Mouse (Mus musculus): ENCODE data around the gene Cfap73. TPM values are rescaled to one million over a fixed set of nuclear protein-coding genes. Genes with fewer than 3 reads are reported as not detected.

Gene Cfap73
- polyA plus RNA-seq (2014; fragmentation: Nextera tagmentation; extraction: Ambion mirVana): 0.54 and 0.82 TPM in 2 replicates

GRCm38 (mm10) chr5:120634131-120634530 lies at the start of gene Cfap73:
Gene Cfap73, minus strand, starts transcription at chr5:120634235.
- H3K36me3 ChIP-seq (ENCODE audit: control insufficient read depth, insufficient read depth, low read length): no peaks in the 10 kb centered on the region
- no peak within 1 kb of the TSS for H3K27ac ChIP-seq (ENCODE audit: low read depth, low read length)
- 56% methylated on average over 9 of the region's 9 CpGs for WGBS
- H3K9ac ChIP-seq (ENCODE audit: low read depth, low read length): no peak within 1 kb of the TSS
- no peak within 1 kb of the TSS for H3K4me3 ChIP-seq (ENCODE audit: low read depth, low read length)
- no peaks in the 10 kb centered on the region for H3K9me3 ChIP-seq (ENCODE audit: control insufficient read depth, low read length)
- no peak within 1 kb of the TSS for H3K4me2 ChIP-seq (replicated peaks; ENCODE audit: low read depth, low read length)
- peaks cover 3% of the 10 kb centered on the region; the same call in 1 of the 2 replicates for H3K27me3 ChIP-seq (ENCODE audit: control insufficient read depth, insufficient read depth, low read length)
- ATAC-seq (ENCODE audit: low FRiP score) (no peak), DNase-seq (ENCODE audit: low spot score) (no peak)
- no peaks in the 10 kb centered on the region for H3K4me1 ChIP-seq (replicated peaks; ENCODE audit: control insufficient read depth, insufficient read depth, low read length)

- 8% methylated on average over 24 of the region's 24 CpGs for WGBS
- DNase-seq (ENCODE audit: low spot score): no peak
- Histone ChIP-seq H3K27ac (ENCODE audit: low read depth, low read length) (no peak overlapping the region), H3K4me2 (replicated peaks; ENCODE audit: low read depth, low read length) (no peak overlapping the region), H3K27me3 (ENCODE audit: control insufficient read depth, insufficient read depth, low read length) (peaks cover 29% of the 10 kb centered on the region), H3K9me3 (ENCODE audit: control insufficient read depth, low read length) (no peaks in the 10 kb centered on the region), H3K4me3 (ENCODE audit: low read depth, low read length) (no peak overlapping the region), H3K9ac (ENCODE audit: low read depth, low read length) (no peak overlapping the region), H3K36me3 (ENCODE audit: control insufficient read depth, insufficient read depth, low read length) (no peaks in the 10 kb centered on the region), H3K4me1 (replicated peaks; ENCODE audit: control insufficient read depth, insufficient read depth, low read length) (no peaks in the 10 kb centered on the region; the same call in 1 of the 2 replicates)
- ATAC-seq (ENCODE audit: low FRiP score): no peak
Observed at GRCm38 (mm10) chr5:120682982-120683771, 49.1 kb upstream of the Cfap73 start.

DNA sequence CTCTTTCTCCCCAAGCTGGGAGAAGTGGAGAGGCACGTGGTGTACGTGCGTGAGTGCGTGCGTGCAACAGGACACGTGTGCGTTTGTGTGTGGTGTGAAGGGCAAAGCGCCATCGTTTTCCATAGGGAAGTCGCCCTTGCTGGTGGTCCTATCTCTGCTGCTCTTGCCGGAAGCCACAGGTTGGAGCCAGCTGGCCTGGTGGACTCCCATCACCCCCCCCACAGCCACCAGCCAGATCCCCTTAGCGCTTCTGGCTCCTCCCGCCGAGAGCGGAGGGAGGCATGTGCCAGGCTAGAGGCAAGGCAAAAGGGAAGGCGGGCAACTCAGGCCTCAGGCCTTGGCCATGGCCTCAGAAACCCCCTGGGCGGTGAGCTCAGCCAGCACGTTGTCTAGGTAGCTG lies 46.9 kb upstream of the Cfap73 start:
- no peak overlapping the region for H3K27ac ChIP-seq (ENCODE audit: low read depth, low read length)
- no peaks in the 10 kb centered on the region for H3K36me3 ChIP-seq (ENCODE audit: control insufficient read depth, insufficient read depth, low read length)
- no peak for ATAC-seq (ENCODE audit: low FRiP score)
- no peak overlapping the region for H3K9ac ChIP-seq (ENCODE audit: low read depth, low read length)
- H3K27me3 ChIP-seq (ENCODE audit: control insufficient read depth, insufficient read depth, low read length): peaks cover 26% of the 10 kb centered on the region
- H3K4me1 ChIP-seq (replicated peaks; ENCODE audit: control insufficient read depth, insufficient read depth, low read length): no peaks in the 10 kb centered on the region; the same call in 1 of the 2 replicates
- WGBS: 86% methylated on average over 18 of the region's 18 CpGs
- DNase-seq (ENCODE audit: low spot score): no peak
- no peak overlapping the region for H3K4me2 ChIP-seq (replicated peaks; ENCODE audit: low read depth, low read length)
- H3K4me3 ChIP-seq (ENCODE audit: low read depth, low read length): no peak overlapping the region
- H3K9me3 ChIP-seq (ENCODE audit: control insufficient read depth, low read length): no peaks in the 10 kb centered on the region

DNA sequence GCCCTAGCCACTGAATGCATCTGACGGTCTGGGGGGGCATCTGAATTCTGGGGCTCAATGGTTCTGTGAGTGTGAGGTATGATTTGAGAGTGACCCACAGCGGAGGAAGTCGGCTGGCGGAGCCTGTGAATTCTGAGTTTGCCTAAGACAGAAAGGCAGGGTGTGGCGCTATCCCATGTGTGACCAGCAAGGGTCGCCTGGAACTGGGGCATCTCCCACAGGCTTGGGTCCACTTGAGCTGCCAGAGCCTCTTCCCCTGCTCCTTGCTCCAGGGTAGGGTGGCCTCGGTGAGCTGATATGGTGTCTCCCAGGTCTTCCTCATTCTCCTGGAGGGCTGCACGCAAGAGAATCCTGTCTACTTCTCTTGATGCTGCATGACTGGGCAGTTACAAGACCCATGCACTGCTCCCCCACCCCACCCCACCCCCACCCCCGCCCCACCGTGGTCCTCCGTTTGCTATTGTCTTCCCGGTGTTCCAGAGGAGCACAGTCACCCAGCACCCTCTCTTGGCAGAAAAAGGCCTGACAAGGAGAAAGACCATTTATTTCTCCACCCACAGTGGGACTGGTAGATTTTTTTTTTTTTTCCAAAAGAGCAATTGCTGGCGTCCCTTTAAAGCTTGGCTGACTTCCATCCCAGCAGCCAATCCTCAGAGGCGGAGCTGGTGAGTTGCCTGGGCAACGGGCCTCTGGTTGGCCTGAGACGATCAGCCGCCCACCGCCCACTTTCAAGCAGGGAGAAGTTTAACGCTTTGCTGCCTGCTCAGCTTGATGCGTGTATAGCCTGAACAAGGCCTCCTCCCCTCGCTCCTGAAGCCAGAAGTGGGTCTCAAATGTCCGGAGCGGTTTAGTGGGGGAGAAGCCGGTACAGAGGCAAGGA lies 45.9 kb upstream of the Cfap73 start:
- Histone ChIP-seq H3K4me1 (replicated peaks; ENCODE audit: control insufficient read depth, insufficient read depth, low read length) (no peaks in the 10 kb centered on the region; the same call in 1 of the 2 replicates), H3K9me3 (ENCODE audit: control insufficient read depth, low read length) (no peaks in the 10 kb centered on the region), H3K9ac (ENCODE audit: low read depth, low read length) (peak overlapping the region; percentile 40), H3K27ac (ENCODE audit: low read depth, low read length) (peak overlapping the region; percentile 74), H3K27me3 (ENCODE audit: control insufficient read depth, insufficient read depth, low read length) (peaks cover 25% of the 10 kb centered on the region), H3K4me3 (ENCODE audit: low read depth, low read length) (peak overlapping the region; percentile 31), H3K4me2 (replicated peaks; ENCODE audit: low read depth, low read length) (peak overlapping the region; percentile 53), H3K36me3 (ENCODE audit: control insufficient read depth, insufficient read depth, low read length) (no peaks in the 10 kb centered on the region)
- DNase-seq (ENCODE audit: low spot score) (peak; percentile 94), ATAC-seq (ENCODE audit: low FRiP score) (peak; percentile 90)
- WGBS: 1% methylated on average over 23 of the region's 24 CpGs

DNA sequence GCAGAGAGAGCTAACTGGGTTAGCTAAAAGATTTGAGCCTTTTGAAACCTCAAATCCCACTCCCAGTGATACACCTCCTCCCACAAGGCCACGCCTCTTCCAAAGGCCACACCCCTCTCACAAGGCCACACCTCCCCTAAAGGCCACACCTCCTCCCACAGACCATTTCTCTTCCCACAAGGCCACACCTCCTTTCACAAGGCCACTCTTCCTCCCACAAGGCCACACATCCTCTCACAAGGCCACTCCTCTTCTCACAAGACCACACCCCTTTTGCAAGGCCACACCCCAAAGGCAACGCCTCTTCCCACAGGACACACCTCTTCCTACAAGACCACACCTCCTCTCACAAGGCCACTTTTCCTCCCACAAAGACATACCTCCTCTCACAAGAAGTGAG lies 43.5 kb upstream of the Cfap73 start:
- DNase-seq (ENCODE audit: low spot score): no peak
- no peaks in the 10 kb centered on the region for H3K4me1 ChIP-seq (replicated peaks; ENCODE audit: control insufficient read depth, insufficient read depth, low read length)
- no peaks in the 10 kb centered on the region for H3K36me3 ChIP-seq (ENCODE audit: control insufficient read depth, insufficient read depth, low read length)
- WGBS: 7% methylated on average over 2 of the region's 2 CpGs
- no peak for ATAC-seq (ENCODE audit: low FRiP score)
- H3K27me3 ChIP-seq (ENCODE audit: control insufficient read depth, insufficient read depth, low read length): peaks cover 11% of the 10 kb centered on the region
- no peak overlapping the region for H3K9ac ChIP-seq (ENCODE audit: low read depth, low read length)
- H3K4me2 ChIP-seq (replicated peaks; ENCODE audit: low read depth, low read length): no peak overlapping the region
- no peak overlapping the region for H3K4me3 ChIP-seq (ENCODE audit: low read depth, low read length)
- H3K27ac ChIP-seq (ENCODE audit: low read depth, low read length): no peak overlapping the region
- H3K9me3 ChIP-seq (ENCODE audit: control insufficient read depth, low read length): no peaks in the 10 kb centered on the region

DNA sequence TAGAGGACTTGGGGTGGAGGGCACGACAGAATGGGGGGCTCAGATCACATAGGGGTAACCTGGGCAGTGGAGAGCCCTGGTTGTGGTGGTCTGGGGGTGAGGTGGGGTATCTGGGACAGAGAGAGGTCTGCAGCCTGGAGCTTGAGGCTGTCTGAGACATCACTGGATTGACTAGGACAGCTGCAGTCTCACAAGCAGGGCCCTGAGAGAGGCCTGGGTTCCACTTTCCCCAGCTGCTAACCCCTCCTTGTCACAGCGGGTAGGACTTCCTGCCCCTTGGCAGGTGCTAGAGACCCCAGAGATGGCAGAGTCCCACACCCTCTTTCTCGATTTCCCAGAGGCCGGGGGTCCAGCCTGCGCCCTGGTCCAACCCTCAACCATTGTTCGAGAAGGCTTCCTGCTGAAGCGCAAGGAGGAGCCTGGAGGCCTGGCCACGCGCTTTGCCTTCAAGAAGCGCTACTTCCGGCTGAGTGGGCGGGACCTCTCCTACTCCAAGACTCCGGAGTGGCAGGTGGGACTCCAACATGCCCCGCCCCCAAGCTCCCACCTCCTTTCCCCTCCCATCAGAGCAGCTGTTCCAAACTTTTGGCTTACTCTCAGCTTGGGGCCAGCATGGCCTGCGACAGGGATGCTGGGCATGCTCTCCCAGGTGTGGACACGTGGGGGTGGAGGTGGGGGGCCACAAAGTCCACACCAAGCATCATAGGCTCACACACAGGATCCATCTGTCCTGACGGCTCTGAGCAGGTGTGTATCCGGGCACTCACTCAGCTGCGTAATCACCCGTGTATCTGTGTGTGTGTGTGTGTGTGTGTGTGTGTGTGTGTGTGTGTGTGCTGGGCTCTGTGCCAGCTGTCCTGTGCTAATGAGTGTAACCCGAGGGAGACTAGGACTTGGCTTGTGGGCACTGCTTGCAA lies 40.5 kb upstream of the Cfap73 start:
- ATAC-seq (ENCODE audit: low FRiP score): peak; percentile 29
- Histone ChIP-seq H3K4me3 (ENCODE audit: low read depth, low read length) (no peak overlapping the region), H3K9me3 (ENCODE audit: control insufficient read depth, low read length) (no peaks in the 10 kb centered on the region), H3K27ac (ENCODE audit: low read depth, low read length) (no peak overlapping the region), H3K9ac (ENCODE audit: low read depth, low read length) (no peak overlapping the region), H3K27me3 (ENCODE audit: control insufficient read depth, insufficient read depth, low read length) (no peaks in the 10 kb centered on the region), H3K4me2 (replicated peaks; ENCODE audit: low read depth, low read length) (no peak overlapping the region), H3K36me3 (ENCODE audit: control insufficient read depth, insufficient read depth, low read length) (no peaks in the 10 kb centered on the region), H3K4me1 (replicated peaks; ENCODE audit: control insufficient read depth, insufficient read depth, low read length) (no peaks in the 10 kb centered on the region)
- 39% methylated on average over 21 of the region's 21 CpGs for WGBS
- peak; percentile 55 for DNase-seq (ENCODE audit: low spot score)

DNA sequence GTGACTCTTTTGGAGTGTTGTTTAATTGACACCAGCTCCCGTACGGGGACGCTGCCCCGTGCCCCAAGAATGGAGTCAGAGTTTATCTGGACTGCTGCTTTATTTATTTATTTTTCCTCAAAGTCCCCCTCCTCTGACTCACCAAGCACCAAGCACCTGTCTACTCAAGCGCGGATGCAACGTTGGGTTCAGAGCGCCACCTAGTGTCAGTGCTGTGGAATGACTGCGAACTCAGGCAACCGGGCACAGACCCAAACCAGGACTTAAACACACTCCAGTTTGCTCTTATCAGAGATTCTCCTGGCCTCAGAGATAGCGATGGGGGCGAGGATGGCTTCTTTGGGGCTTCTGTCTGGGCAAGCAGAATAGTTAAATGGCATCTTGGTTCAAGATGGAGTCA lies 39.6 kb upstream of the Cfap73 start:
- no peak overlapping the region for H3K9ac ChIP-seq (ENCODE audit: low read depth, low read length)
- H3K4me2 ChIP-seq (replicated peaks; ENCODE audit: low read depth, low read length): no peak overlapping the region
- no peaks in the 10 kb centered on the region for H3K27me3 ChIP-seq (ENCODE audit: control insufficient read depth, insufficient read depth, low read length)
- no peaks in the 10 kb centered on the region for H3K4me1 ChIP-seq (replicated peaks; ENCODE audit: control insufficient read depth, insufficient read depth, low read length)
- H3K9me3 ChIP-seq (ENCODE audit: control insufficient read depth, low read length): no peaks in the 10 kb centered on the region
- no peaks in the 10 kb centered on the region for H3K36me3 ChIP-seq (ENCODE audit: control insufficient read depth, insufficient read depth, low read length)
- DNase-seq (ENCODE audit: low spot score) (peak; percentile 79), ATAC-seq (ENCODE audit: low FRiP score) (no peak)
- H3K27ac ChIP-seq (ENCODE audit: low read depth, low read length): no peak overlapping the region
- no peak overlapping the region for H3K4me3 ChIP-seq (ENCODE audit: low read depth, low read length)
- 15% methylated on average over 12 of the region's 12 CpGs for WGBS

DNA sequence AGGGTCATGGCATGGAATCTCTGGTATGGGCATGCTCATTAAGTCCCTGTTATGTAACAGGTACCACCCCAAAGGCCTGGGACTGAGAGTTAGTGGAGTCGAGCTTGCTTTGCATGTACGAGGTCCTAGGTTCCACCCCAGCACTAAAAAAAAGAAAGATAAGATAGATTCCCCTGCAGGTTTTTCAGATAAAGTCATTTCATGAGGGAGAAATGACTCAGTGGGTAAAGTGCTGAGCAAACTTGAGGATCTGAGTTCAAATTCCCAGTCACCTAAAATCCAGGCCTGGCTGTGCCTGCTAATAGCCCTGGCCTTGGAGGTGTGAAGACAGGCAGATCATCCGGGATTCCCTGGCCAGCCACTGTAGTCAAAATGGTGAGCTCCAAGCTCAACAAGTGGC lies 37.8 kb upstream of the Cfap73 start:
- Histone ChIP-seq H3K4me1 (replicated peaks; ENCODE audit: control insufficient read depth, insufficient read depth, low read length) (no peaks in the 10 kb centered on the region), H3K27ac (ENCODE audit: low read depth, low read length) (no peak overlapping the region), H3K4me3 (ENCODE audit: low read depth, low read length) (no peak overlapping the region), H3K36me3 (ENCODE audit: control insufficient read depth, insufficient read depth, low read length) (no peaks in the 10 kb centered on the region), H3K4me2 (replicated peaks; ENCODE audit: low read depth, low read length) (no peak overlapping the region), H3K9ac (ENCODE audit: low read depth, low read length) (no peak overlapping the region), H3K27me3 (ENCODE audit: control insufficient read depth, insufficient read depth, low read length) (peaks cover 2% of the 10 kb centered on the region; the same call in 1 of the 2 replicates), H3K9me3 (ENCODE audit: control insufficient read depth, low read length) (no peaks in the 10 kb centered on the region)
- no peak for DNase-seq (ENCODE audit: low spot score)
- WGBS: 86% methylated on average over 3 of the region's 3 CpGs
- ATAC-seq (ENCODE audit: low FRiP score): no peak

Data from hindbrain, embryonic 11.5 days (tissue).